Mouse (Mus musculus): ENCODE data around the gene Letm1. TPM values are rescaled to one million over a fixed set of nuclear protein-coding genes. Genes with fewer than 3 reads are reported as not detected.

The Letm1 gene
- total RNA-seq, 4 experiments from 2014 or later = 69.8 to 82.0 (median 73.8) TPM

Other genes starting within 250 kb of the Letm1 start
- gene Fam53a, start 153.2 kb downstream of the Letm1 start, total RNA-seq (2022) = 10 to 100 TPM; 62.3 to 84.8 (median 69.4) TPM
- under 1 TPM in 3 of 4 experiments, not detected in 1; 0.27 to 0.46 (median 0.46) TPM for gene Gm9903, start 152.9 kb downstream of the Letm1 start, total RNA-seq (2022)
- gene Slbp, start 130.2 kb downstream of the Letm1 start, total RNA-seq (2022) = 1 to 10 TPM; 5.8 to 6.4 (median 6.0) TPM
- gene Tacc3, start 124.7 kb downstream of the Letm1 start, total RNA-seq (2022) = 1 to 10 TPM in 3 of 4 experiments, under 1 TPM in 1; 0.88 to 1.8 (median 1.2) TPM
- gene Tmem129, start 124.4 kb downstream of the Letm1 start, total RNA-seq (2022) = 10 to 100 TPM in 2 of 4 experiments, 1 to 10 TPM in 2; 9.2 to 11.3 (median 10.1) TPM
- 1 to 10 TPM; 1.6 to 4.7 (median 1.9) TPM for gene Fgfr3, start 61.1 kb downstream of the Letm1 start, total RNA-seq (2022)
- 10 to 100 TPM in 3 of 4 experiments, 1 to 10 TPM in 1; 7.4 to 12.7 (median 11.2) TPM for gene Nsd2, start 37.9 kb upstream of the Letm1 start, total RNA-seq (2022)
- 1 to 10 TPM; 5.7 to 7.0 (median 6.4) TPM for gene Nelfa, start 153.6 kb upstream of the Letm1 start, total RNA-seq (2022)
- gene Gm1673, start 200.6 kb upstream of the Letm1 start, total RNA-seq (2022) = not detected
- under 1 TPM; 0.16 to 0.24 (median 0.20) TPM for gene Nat8l, start 213.2 kb upstream of the Letm1 start, total RNA-seq (2022)